Mouse (Mus musculus) layer of hippocampus, postnatal 10 days (tissue): ENCODE results near the gene Glipr2. TPM values are rescaled to one million over a fixed set of nuclear protein-coding genes. Genes with fewer than 3 reads are reported as not detected.

Source experiments
- DNase-seq, 2 experiments: peaks; one replicate each; pipeline ENCODE4 v3.0.0; 2021; ENCODE audit warnings: low spot score in 2 of 2
- total RNA-seq, 2 experiments: library from RNA; stranded (reverse); gene quantifications; 2 replicates each; pipeline ENCODE4 v1.2.3; 2021

Gene Glipr2
- total RNA-seq, 2 experiments from 2014 or later: 1.9 to 2.4 TPM

DNA sequence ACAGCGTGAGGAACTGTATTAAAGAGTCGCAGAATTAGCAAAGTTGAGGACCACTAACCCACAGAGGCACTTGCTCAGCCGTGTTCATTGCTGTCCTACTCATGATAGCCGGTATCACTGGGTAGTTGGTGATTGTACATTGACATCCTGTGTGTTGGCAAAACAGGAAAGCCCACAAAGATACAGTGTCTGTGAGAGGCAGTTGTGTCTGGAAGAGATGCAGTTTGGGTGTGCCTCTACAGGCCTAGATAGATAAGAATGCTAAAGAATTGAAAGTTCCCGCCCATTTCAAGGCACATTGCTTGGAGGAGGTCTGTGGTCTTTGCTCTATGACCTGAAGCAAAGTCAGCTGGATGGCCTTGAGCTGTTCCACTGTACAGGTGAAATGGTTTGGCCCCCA, 46.9 kb downstream of the Glipr2 start, which contains the start of gene Clta:
Clta (plus strand) TSS at position 327 of the 400 bp plus-strand sequence.
- no peak for DNase-seq

DNA sequence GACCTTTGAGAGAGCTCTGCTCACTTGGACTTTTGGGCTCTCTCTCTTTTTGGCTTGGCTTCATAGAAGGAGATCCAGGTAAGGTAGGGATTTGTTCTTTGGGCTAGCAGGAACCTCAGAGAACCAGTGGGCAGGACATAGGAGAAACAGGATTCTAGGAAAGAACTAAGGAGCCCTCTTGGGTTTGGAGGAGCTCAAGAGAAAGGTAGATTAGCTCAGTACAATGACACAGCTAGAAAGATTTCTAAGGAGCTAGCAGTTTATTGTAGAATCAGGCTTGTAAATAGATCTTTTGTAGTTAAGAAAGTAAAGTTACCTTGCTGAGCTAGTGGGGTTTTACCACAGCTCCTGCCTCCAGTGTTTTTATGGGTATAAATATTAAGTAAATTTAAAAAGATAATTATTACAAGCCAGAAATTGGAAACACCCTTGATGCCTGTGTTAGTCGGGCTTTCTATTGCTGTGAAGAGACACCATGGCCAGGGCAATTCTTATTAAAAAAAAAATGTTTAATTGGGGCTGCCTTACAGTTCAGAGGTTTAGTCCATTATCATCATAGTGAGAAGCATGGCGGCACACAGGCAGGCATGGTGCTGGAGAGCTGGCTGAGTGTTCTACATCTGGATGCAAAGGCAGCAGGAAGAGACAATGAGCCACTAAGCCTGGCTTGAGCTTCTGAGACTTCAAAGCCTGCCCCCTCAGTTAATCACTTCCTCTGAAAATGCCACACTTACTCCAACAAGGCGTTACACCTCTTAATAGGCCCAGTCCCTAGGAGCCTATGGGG, 47.6 kb downstream of the Glipr2 start:
- DNase-seq: no peak

DNA sequence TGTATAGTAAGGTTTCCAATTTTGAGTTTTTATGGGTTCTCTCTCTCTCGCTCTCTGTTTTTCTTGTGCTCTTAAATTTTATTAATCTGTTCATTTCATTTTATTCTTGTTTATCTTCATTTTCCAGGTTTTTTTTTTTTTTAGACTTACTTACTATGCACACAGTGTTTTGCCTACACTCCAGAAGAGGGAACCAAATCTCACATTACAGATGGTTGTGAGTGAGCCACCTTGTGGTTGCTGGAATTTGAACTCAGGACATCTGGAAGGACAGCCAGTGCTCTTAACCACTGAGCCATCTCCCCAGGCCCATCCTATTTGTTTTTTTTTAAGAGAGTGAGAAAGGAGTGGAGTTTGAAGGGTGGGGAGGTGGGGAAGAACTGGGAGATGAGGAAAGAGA, 53.0 kb downstream of the Glipr2 start:
- DNase-seq: no peak

DNA sequence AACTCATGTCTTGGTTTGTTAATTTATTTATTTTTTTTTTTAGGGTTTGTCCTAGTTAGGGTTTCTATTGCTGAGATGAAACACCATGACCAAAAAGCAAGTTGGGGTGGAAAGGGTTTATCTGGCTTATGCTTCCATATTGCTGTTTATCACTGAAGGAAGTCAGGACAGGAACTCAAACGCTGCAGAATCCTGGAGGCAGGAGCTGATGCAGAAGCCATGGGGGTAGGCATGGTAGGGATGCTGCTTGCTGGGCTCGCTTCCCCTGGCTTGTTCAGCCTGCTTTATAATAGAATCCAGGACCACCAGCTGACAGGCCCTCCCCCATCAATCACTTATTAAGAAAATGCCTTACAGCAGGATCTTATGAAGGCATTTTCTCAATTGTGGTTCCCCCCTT, 53.7 kb downstream of the Glipr2 start:
- no peak for DNase-seq

DNA sequence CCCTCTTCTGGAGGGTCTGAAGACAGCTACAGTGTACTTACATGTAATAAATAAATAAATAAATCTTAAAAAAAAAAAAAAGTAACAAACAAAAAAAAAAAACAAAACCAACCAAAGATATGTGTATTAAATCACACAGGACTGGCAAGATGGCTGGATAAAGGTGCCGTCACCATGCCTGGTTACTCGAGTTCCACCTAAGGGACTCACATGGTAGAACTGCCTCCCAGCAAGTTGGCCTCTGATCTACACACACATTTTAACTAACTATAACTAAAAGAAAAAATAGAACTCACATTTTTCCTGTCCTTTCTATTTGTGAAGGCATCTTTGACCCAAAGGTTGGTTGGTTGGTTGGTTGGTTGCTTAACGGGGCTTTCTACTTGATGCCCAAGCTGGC, 54.6 kb downstream of the Glipr2 start:
- no peak for DNase-seq

DNA sequence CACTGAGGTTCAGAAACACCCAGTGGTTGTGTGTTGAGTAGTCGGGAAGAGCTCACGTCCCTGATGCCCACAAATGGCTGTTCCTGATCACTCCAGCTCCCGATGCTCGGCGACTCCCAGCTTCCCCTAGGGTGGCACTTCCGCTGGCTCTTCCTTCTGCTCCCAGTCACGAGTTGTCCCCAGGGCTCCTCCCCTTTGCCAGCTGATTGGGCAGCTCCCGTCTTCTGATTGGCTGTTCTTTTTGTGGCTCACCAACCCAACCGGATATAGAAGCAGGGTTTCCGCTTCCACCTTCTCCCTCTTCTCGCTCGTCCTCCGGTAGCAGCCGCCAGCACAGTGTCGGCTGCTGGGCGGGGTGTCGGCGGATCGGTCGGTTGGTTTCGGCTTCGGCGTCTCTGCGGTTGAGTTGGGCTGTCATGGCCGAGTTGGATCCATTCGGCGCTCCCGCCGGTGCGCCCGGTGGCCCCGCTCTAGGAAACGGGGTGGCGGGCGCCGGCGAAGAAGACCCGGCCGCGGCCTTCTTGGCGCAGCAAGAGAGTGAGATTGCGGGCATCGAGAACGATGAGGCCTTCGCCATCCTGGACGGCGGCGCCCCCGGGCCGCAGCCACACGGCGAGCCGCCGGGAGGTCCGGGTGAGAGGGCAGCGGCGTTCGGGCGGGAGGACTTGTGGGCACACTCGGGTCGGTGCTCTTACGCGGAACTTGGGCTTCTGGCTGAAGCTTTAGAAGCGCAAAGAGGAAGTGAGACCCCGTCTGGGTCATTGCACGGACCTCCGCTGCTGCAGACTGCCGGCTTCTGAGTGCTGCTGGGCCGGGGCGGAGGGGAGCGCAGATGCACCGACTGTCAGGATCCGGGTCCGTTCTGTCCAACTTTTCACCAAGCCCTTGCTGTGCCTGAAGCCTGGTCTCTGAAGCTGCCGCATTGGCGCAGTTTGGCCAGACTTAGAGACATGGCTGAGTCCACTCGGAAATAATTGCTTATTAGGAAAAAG, 55.5 kb downstream of the Glipr2 start:
- DNase-seq: peak; percentile 86 to 89

DNA sequence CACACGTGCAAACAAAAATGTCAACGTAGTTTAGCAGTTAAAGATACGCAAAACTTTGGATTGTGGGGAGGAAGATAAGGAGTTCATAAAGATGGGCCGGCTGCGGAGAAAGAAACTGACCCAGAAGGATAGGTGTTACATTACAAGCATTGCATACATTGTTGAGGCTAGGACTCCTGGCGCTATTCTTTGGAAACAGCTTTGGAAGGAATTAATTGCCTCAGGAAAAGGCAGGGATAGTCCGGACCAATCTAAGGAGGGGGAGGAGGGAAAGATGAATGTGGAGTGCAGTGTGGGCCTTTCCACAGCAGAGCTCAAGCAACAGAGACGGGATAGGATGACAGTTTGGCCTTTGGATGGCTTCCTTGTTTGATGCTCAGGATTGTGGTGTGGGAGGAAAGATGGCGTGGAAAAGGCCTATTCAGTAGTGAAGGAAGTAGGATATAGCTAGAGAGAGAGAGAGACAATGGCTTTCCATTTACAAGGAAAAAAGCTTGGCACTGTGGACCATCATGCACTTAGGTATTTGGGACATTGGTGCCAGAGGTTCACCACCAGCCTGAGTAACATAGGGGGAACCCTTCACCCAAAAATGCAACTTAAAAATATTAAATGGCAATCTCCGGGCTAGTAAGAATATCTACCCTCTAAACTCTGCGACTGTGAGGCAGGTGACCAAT, 56.3 kb downstream of the Glipr2 start:
- DNase-seq: no peak

DNA sequence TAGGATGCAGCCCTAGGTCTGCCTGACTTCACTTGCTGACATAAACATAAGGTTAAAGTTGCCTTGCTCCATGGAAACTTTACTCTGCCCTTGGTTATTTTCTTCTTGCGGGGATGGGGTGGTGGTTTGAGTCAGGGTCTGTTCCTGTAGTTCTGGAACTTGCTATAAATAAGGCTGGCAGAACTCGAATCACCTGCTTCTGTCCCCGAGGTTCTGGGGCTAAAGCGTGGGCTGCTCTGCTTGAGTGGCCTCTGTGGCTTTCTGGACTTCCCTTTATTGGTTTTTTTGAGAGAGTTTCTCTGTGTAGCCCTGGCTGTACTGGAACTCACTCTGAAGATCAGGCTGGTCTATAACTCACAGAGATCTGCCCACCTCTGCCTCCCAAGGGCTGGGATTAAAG, 58.9 kb downstream of the Glipr2 start:
- no peak for DNase-seq

DNA sequence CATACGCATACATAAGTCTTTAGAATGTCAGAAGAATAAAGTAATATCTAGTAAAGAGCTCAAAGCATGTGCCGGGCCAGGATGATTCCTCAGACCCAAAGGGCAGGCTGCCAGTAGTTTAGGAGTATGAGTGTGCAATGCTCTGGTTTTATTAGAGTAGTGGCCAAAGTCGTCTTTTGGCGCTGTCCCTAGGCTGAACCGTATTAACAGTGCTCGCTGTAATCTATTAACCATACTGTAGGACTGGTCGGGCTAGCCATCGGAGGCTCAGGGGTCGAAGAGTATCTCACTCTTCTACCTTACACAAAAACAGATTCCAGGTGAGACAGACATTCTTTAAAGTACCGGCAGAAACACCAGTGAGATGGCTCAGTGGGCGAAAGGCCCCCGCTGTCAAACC, 59.6 kb downstream of the Glipr2 start:
- no peak for DNase-seq

DNA sequence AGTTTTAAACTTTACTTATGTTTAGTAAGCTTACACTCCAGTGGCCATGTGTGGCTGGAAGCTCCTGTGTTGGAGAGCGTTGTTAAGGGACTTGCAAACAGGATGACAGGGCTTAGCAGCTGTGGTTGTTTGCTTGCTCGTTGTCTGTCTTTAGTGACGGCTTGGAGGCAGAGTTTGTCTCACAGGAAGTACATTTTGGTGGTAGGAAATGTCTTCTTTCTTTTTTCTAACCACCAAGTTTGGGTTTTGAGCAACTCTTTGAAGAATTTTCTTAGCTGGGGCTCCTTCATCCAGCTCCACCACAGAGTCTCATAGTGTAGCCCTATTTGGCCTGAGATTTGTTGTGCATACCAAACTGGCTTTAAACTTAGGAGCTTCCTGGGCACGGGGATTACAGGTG, 65.1 kb downstream of the Glipr2 start:
- DNase-seq: no peak

DNA sequence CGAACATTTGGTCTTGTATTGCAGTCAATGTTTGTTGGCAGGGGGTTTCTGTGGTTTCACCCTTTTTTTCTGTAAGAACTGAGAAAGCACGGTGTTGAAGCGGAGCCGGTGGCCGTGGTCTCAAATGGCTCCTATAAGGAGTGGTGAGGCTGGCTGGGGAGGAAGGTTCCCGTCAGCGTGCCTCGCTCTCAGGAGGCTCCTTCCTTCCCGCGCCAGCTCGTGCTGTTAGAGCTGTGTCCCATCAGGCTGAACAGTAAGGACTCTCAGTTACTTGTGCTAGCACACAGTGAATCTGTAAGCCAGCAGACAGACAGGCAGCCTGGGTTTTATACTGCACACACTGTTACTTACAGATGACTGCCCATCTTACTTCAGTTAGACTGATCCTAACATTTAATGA, 65.6 kb downstream of the Glipr2 start:
- DNase-seq: no peak

DNA sequence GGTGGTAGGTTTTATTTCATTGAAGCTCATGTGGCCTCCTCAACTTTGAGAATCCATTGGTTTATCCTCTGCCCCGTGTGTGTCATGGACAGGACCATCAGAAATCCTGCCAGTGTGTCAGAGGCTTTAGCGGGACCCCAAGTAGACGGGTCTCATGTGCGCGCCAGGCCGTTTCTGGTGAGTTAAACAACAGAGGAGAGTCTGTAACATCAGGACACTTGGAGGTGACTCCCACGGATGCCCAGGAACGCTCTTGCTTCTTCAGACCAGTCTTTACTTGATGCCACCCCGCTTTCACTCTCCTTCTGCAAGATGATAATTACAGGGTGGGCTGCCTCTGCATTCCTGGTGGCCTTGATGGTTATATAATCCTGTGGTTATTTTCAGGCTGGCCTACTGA, 66.5 kb downstream of the Glipr2 start:
- DNase-seq: no peak

DNA sequence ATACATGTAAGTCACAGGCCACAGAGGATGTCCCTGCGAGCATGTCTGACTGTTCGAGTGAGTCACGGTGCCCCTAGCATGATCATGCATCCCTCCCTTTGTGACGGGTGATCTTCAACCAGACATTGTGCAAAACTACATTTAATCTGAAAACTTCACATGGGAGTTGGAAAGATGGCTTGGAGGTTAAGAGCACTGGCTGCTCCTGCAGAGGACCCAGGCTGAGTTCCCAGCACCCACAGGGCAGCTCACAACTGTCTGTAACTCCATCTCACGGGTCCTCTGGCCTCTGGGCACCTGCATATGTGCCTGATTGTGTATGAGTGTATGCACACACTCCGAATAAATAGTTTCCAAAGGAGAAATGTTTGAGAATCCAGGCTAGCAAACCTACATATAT, 67.0 kb downstream of the Glipr2 start:
- DNase-seq: no peak

DNA sequence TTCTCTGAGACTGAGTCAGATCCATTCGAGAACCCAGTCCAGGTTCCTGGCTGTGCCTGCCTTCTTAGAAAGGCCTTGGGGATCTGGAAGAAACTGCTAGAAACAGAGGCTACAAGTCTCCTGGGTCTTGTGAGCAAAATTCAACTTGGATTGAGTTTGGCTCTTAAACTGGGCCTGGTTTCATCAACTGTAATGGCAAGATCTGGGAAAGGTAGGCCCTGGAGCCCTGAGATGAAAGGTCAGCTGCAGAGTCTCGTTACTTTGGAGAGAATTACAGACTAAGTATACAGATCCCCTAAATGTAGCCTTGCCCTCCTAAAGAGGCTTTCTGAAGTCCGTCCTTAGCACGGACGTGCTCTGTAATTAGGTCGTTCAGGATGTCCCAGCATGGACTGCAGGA, 68.4 kb downstream of the Glipr2 start:
- no peak for DNase-seq

Other genes with a start within 250 kb of the Glipr2 start
- gene Olfr71, start 247.1 kb upstream of the Glipr2 start, total RNA-seq: not detected
- under 1 TPM; 0.45 to 0.48 TPM for gene Hrct1, start 230.2 kb upstream of the Glipr2 start, total RNA-seq
- gene Spaar, start 227.4 kb upstream of the Glipr2 start, total RNA-seq: under 1 TPM; 0.39 to 0.40 TPM
- not detected for gene Olfr159, start 186.4 kb upstream of the Glipr2 start, total RNA-seq
- gene Olfr156, start 133.5 kb upstream of the Glipr2 start, total RNA-seq: not detected
- not detected for gene Olfr157, start 117.2 kb upstream of the Glipr2 start, total RNA-seq
- not detected for gene Olfr155, start 105.8 kb upstream of the Glipr2 start, total RNA-seq
- 1 to 10 TPM; 5.0 to 7.2 TPM for gene Reck, start 81.9 kb upstream of the Glipr2 start, total RNA-seq
- gene Ccin, start 26.1 kb downstream of the Glipr2 start, total RNA-seq: not detected
- gene Clta, start 47.1 kb downstream of the Glipr2 start, total RNA-seq: 100 to 1,000 TPM; 325 to 347 TPM
- 10 to 100 TPM; 42.9 to 43.5 TPM for gene Gne, start 126.8 kb downstream of the Glipr2 start, total RNA-seq